Mouse (Mus musculus) retina, embryonic 14.5 days (tissue): Measurements from ENCODE around the gene 9930111J21Rik1.
"Not testable (repeated sequence)": the region's sequence is repeated elsewhere in the genome, so short reads cannot be mapped to it uniquely, and the experiment has no call there.

Experiments used
- DNase-seq: peaks from one replicate; pipeline ENCODE4 v3.0.0-alpha.2; 2015; ENCODE audit warnings: low spot score

Gene 9930111J21Rik1

DNA sequence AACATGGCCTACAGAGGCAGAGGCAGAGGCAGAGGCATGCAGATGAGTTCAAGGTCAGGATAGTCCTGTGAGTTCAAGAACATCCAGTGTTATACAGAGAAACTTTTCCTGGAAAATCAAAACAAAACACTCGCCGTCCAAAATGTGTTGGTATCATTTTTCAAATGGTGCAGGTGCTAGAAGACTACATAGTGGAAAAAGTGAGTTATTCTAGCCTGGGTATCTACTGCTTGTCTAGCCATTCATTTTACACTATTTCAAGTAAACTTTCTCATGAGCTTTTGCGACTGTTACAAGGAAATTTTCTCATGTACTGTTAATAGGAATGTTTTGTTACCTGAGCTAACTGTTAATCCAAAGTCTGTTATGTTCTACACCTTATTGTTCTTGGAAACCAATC, 60.8 kb downstream of the 9930111J21Rik1 start:
- DNase-seq: no peak

DNA sequence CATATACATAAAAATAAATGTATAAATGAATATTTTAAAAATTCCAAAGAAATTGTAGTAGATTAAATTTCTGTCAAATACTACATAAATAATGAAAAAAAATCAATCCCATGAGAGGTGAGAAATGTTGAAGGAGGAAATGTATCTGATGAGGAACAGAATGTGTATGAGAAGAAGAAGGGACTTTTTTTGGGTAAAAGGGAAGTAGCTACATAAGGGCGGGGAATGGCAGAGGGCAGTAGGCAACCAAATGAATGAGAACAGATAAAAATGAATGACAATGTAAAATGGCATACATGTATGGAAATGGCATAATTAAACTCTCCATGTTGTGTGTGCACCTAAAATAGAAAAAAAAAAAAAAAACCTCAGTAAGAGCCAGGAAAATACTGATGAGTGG, 65.6 kb downstream of the 9930111J21Rik1 start:
- DNase-seq: no peak

DNA sequence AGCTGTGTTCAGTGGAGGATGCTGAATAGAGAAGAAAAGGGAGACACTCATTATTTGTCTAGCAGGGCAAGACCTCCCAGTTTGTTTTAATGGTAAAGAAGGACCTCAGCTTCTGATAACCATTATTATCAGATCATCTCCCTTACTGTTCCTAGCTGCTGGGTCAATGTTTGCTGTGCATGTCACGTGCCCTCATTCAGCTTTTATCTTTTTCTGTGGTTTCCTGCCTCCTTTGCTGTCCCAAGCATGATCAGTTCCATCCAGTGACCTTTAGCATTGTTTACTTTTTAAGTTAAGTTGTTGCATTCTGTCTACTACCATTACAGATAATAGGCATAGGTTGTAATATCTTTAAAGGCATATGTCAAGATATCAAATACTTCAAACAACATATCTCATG, 70.7 kb downstream of the 9930111J21Rik1 start:
- no peak for DNase-seq

- no peak for DNase-seq
Observed at GRCm38 (mm10) chr11:48902021-48902420, 77.2 kb downstream of the 9930111J21Rik1 start, which contains the start of gene Gm5431. TSS of gene Gm5431 (minus strand) at chr11:48902214.

- not testable (repeated sequence) for DNase-seq
Observed at GRCm38 (mm10) chr11:48901567-48901930, 77.6 kb downstream of the 9930111J21Rik1 start.

DNA sequence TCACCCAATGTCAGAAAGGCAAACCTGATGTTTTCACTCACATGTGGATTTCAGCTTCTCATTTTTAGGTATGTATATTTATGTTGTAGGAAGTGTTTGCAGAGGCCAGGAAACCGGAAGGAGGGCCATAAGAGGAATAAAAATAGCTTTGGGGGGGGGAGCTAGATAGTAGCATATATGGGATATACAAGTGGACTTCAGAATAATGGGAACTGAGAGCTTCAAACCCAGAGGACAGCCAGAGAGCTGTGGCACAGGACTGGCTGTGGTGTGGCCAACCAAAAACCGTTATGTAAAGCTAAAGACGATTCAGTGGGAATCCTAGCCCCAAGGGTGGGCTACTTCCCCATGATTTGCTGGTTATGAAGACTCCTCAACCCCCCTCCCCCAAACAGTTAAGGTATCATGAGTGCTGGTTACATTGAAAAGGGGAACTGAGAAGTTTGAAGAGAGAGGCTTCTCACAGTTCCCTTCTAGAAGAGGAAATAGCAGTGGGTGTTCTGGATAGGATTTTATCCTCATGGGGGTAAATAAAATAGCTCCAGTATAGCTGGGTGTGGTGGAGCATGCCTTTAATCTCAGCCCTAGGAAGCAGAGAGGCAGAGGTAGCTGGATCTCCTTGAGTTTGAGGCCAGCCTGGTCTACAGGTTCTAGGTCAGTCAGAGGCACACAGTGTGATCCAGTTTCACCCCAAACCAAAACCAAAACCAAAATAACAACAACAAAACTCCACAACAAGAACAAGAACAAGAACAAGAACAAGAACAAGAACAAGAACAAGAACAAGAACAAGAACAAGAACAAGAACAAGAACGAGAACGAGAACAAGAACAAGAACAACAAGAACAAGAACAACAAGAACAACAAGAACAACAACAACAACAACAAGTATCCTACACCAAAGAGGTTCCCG, 78.3 kb downstream of the 9930111J21Rik1 start:
- DNase-seq: not testable (repeated sequence)

GRCm38 (mm10) chr11:48898812-48899431, 80.3 kb downstream of the 9930111J21Rik1 start:
- no peak for DNase-seq
